Mouse (Mus musculus): ENCODE results near the gene Gm42674.

Gene Gm42674

GRCm38 (mm10) chr3:90599401-90599800 lies 2.3 kb upstream of the Gm42674 start:
- no peak for DNase-seq

- DNase-seq = no peak
Measured at GRCm38 (mm10) chr3:90600036-90600435, 1.7 kb upstream of the Gm42674 start.

- no peak for DNase-seq
Measured at GRCm38 (mm10) chr3:90600458-90601195, 1.1 kb upstream of the Gm42674 start.

GRCm38 (mm10) chr3:90603623-90604022 lies 1.9 kb downstream of the Gm42674 start, which contains the start of gene S100a4:
TSS of gene S100a4 (plus strand) at chr3:90603771.
- DNase-seq = no peak

GRCm38 (mm10) chr3:90604416-90604815 lies 2.7 kb downstream of the Gm42674 start:
- DNase-seq = no peak

GRCm38 (mm10) chr3:90605049-90605448 lies 3.3 kb downstream of the Gm42674 start:
- no peak for DNase-seq

GRCm38 (mm10) chr3:90605736-90606135 lies 4.0 kb downstream of the Gm42674 start:
- DNase-seq = no peak

GRCm38 (mm10) chr3:90606185-90606584 lies 4.5 kb downstream of the Gm42674 start:
- DNase-seq = no peak

- no peak for DNase-seq
Measured at GRCm38 (mm10) chr3:90607361-90607760, 5.7 kb downstream of the Gm42674 start.

- DNase-seq = no peak
Measured at GRCm38 (mm10) chr3:90608223-90608622, 6.5 kb downstream of the Gm42674 start, which contains the start of gene S100a5. TSS of gene S100a5 (plus strand) at chr3:90608523.

- DNase-seq = no peak
Measured at GRCm38 (mm10) chr3:90609102-90609501, 7.4 kb downstream of the Gm42674 start.

- DNase-seq = no peak
Measured at GRCm38 (mm10) chr3:90611494-90611893, 9.8 kb downstream of the Gm42674 start.

- no peak for DNase-seq
Measured at GRCm38 (mm10) chr3:90612061-90612460, 10.4 kb downstream of the Gm42674 start.

- peak in 1 of 2 experiments; percentile 53 for DNase-seq
Measured at GRCm38 (mm10) chr3:90612728-90613291, 11.1 kb downstream of the Gm42674 start, which contains the start of gene S100a6. TSS of gene S100a6 (plus strand) at chr3:90612882.

- DNase-seq = no peak
Measured at GRCm38 (mm10) chr3:90613461-90614147, 11.9 kb downstream of the Gm42674 start.

GRCm38 (mm10) chr3:90614148-90614530 lies 12.4 kb downstream of the Gm42674 start:
- no peak for DNase-seq

- no peak for DNase-seq
Measured at GRCm38 (mm10) chr3:90614611-90615251, 13.0 kb downstream of the Gm42674 start.

GRCm38 (mm10) chr3:90615415-90615814 lies 13.7 kb downstream of the Gm42674 start:
- DNase-seq = peak; percentile 17 to 59

- no peak for DNase-seq
Measured at GRCm38 (mm10) chr3:90615911-90616310, 14.2 kb downstream of the Gm42674 start.

GRCm38 (mm10) chr3:90617586-90617985 lies 15.9 kb downstream of the Gm42674 start:
- DNase-seq = no peak

- no peak for DNase-seq
Measured at GRCm38 (mm10) chr3:90621552-90621951, 19.8 kb downstream of the Gm42674 start.

- peak in 1 of 2 experiments; percentile 29 for DNase-seq
Measured at GRCm38 (mm10) chr3:90623435-90624071, 21.8 kb downstream of the Gm42674 start.

GRCm38 (mm10) chr3:90625496-90625895 lies 23.8 kb downstream of the Gm42674 start:
- no peak for DNase-seq

All from cerebellum, postnatal 25 days (tissue).